Mouse (Mus musculus) frontal cortex, postnatal 10 days (tissue): Measurements from ENCODE around the gene Rasef.
"Not testable (repeated sequence)": the region's sequence is repeated elsewhere in the genome, so short reads cannot be mapped to it uniquely, and the experiment has no call there.

Experiments
- DNase-seq, 2 experiments: peaks; one replicate each; pipeline ENCODE4 v3.0.0; 2022; ENCODE audit warnings: low spot score in 2 of 2, mixed read lengths in 1 of 2

Rasef gene

DNA sequence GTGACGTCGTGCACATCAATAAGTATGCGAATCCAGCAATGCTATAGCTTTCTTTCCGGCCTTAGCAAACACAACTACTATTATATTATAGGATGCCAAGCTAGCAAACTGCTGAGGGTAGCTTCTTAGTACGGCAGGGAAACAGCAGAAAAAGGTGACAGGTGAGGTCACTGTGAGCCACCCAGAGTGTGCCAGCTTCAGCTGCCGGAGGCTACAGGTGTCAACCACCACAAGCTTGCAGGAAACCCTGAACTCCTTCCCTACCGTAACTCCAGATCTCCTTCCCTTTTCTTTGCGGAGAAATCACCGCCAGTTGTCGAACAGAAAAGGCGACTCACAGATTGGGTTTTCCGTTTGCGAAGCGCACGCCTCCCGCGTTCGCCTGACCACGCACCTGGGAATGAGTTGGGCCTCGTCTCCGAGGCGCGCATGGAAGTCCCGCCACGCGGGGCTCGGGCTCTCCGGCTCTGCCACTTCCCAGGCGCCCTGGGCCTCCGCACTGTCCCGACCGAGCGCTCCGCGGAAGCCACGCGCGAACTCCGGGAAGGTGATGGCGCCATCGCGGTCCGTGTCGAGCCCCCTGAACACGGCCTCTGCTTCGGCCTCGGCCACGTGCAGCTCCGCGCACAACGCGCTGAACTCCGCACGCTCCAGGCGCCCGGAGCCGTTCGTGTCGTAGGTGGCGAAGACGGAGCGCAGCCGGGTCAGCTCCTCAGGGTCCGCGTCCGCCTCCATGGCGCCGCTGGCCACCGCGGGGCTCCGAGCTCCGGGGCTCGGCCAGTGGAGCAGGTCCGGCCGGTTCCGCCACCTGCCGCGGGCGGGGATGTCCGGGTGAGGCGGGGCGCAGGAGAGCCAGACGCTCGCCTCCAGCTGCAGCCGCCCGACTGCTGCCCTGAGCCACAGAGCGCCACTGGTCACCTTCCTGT, at the start of gene Rasef:
TSS of gene Rasef (minus strand) at position 735 of the 926 bp plus-strand sequence.
- peak in 1 of 2 experiments; percentile 10 for DNase-seq

DNA sequence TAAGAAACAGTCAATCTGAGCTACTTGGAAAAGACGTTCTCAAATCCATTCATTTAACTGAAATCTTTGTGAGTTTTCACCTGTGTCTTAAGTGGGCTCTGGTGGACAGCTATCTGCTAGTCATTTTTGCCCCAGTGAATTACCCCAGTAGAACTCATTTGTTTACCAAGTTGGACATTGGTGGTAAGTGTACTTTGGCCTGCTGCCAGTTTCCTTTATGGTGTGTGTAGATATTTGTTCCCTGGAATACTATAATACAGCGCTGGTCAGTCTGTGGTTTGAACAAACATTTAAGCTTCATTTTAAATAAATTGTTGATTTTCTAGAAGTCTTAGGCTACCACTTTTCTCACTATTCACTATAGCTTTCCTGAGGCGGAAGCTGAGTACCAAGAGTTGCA, 35.8 kb upstream of the Rasef start:
- DNase-seq = no peak

DNA sequence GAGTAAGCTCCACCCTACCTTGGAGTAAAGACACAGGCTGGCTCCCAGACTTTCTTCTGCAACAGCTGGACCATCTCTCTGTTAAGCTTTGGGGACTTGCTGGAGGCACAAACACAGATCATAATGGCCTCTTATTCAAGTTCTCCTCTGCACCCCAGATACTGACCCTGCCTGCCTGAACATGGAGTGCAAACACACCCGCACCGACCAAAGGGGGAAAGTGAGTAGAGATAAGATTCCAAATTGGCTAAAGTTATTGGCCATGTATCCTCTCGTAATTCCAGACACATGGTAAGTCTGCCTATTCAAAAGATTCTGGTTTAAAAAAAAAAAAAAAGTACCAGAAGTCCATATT, 369 bp upstream of the Rasef start:
- no peak for DNase-seq

DNA sequence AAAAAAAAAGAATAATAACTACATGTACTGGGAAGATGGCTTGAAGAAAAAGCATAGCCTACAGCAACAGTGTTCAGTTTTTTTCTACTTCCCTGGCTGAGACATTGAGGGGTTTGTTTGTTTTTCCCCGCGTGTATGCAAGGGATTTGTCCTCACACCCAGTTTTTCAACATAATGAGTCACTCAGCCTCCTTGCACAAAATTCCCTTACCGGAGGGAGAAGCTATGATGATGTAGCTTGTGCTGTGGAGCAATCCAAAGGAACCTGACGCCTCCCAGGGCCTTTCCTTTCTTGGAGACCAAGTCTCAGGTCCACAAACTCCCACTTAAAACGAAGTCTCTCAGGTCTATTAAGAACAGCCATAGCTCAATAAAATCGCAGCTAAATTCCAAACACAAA, 1.3 kb downstream of the Rasef start:
- DNase-seq = no peak

DNA sequence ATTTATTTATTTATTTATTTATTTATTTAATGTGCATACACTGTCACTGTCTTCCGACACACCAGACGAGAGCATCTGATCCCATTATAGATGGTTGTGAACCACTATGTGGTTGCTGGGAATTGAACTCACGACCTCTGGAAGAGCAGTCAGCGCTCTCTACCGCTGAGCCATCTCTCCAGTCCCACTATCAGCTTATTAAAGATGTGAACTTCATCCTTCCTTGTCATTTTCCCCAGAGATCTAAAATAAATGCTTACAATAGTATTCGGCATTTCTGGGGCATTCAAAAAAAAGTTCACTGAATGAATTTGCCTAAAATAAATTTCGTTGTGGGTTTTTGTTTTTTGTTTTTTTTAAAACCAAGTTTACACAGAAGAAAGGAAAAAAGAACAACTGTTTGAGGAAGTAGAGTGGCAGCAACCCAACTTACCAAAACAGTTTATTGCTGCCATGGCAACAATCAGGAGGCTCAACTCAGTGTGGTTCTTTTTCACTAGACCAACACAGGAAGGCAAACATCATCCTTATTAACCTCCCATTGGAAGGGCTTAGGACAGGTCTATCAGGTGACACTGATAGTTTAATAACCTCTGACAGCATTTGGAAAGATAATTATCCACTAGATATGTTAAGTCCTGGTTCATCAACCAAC, 2.6 kb downstream of the Rasef start:
- DNase-seq = no peak

DNA sequence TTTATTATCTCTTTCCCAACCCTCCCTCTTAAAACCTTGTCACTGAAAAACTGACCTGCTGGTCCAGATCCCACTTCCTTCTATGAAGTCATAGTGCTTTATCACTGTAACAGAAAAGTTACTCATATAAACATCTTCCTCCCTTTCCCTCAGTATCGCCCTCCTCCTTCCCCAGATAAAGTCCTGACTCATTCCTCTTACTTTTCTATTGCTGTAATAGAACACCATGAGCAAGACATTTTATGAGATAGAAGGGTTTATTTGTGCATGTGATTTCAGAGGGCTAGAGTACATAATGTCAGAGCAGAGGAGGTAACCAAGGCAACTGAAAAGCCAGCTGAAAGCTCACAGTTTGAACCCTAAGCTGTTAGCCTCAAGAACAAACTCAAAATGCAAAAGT, 6.6 kb downstream of the Rasef start:
- no peak for DNase-seq

DNA sequence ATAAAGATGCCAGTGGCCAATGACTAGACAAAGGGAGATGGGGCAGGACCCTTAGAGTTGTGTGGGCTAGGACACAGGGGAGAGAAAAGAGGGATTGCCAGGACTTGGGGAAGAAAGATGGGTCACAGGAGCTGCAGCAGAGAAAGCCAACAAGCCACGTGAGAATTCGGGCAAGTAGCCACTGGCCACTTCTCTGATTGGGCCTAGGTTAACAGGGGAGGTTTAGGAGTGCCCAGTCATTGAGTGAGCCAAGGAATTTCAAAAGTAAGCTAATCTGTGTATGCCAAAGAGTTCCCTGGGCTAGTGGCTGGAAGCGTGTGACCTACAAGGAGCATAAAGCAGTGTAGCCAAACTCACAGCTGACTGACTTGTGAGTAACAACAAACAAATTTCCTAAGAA, 9.7 kb downstream of the Rasef start:
- no peak for DNase-seq

DNA sequence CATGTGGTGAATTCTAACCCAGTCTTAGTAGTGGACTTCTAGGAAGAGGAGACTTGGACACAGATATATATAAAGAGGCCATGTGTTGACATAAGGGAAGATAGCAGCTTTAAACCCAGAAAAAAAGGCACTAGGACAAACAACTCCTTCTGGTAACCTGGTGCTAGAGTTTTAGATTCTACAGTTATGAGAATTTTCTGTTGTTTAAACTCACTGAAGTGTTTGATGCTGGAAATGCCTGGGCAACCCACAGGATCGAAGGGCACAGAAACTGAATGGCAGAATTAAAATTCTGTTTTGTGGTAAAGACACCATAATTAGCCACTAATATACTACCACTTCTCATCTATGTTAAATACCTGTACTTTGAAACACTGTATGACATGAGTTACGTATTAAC, 15.5 kb downstream of the Rasef start:
- no peak for DNase-seq

DNA sequence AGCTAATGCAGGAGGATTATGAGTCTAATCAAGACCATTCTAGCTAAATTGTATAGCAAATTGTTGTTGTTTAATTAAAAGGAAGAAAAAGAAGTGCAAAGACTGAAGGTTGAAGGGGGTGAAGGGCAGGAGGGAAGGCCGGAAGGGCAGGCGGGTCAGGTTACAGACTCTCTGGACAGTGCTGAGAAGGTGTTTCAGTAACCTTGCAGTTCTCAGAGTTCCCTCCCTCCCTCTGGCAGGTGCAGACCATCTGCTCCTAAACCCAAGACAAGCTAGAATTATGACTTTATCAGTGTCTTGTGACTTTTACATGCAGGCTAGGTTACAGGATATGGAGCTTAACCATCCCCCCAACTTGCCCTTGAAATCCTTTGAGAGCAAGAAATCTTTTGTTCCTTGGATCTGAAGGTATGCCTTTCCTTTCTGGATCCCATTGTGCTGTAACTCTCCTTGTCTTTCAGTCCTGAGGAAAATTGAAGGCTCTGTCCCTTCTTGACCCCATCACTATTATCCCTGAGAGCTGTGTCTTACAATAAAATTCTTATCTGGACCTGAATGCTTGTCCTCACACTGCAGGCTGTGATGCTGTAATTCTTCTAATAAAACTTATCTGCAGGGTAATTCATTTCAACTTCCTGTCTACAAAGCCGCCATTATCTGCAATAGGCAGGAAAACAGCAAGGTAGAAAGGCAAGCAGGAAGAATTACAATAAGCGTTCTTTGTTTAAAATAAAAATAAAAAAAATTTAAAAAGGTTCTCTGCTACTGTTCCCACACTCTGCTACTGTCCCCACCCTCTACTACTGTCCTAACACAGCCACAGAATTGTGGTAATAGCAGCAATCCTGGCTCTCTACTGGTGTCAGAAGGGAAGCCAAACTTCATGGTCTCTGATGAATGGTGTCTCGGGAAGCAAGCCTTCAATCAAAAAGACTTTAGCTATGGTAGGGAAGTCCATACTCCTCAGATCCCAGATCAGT, 16.7 kb downstream of the Rasef start:
- DNase-seq = no peak

DNA sequence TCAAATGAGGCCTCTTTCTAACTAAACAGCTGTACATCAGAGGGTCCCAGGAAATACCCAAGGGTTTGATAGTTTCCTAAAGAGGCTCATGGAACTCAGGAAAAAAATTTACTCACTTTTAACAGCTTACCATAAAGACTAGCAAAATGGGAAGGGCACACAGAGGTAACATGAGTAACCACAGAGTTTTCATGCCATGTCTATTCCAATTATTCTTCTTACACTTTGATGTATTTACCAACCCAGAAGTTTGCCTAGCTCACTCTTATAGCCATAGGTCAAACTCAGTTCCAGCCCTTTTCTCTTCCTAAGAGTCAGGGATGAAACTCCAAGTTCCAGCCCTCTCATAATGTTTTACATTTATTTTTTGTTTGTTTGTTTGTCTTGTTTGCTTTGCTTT, 18.8 kb downstream of the Rasef start:
- DNase-seq = no peak

DNA sequence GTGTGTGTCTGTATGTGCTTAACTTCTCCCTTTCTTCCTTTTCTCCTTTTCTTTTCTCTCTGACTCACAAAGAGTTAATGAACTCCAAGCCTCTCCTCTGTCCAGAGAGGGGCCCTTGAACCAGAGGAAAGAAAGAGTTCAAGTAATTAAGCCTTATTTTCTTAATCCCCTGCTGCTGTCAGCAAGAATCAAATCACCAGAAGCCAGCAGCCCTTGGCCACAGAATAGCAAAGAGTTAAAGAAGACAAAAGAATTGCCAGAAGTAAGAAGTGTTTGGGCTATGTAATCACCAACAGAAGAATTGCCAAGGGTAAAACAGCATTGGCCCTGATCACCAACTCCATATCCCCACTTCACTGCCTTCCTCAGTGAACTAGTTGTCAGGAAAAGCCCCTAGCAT, 20.2 kb downstream of the Rasef start:
- DNase-seq = no peak

DNA sequence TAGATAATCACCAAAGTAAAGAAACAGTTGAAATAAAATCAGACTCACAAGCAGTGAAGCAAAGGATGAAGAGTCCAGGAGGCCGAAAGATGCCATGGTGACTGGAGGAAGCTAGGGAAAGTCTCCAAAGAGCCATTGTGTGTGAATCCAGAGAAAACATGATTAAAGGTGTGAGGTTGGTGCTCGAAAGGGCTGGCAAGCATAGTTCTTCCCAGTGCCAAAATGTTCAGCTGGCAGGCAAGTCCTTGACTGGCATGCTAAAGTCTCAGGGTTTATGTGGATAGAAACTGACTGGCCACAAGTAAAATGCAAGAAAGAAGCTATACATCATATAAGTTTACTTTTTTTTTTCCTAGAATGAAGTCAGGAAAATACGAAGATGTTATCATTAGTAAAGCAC, 22.6 kb downstream of the Rasef start:
- DNase-seq = no peak

DNA sequence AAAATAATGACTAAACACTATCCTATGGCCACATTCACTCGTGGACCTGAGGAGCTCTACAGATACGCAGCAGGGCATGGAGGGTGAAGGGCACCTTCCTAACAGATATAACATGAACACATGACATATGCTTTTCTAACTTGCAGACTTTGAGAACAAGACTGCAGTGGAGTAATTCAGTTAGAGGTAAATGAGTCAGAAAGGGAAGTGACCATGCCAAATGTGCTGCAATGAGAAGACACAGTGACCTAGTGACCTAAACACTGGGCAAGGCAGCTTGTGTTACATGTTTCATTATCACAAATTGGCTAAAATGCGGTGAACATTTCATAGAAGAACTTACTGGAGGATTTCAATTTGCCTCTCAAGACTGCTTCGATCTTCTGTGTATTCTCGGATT, 42.6 kb downstream of the Rasef start:
- no peak for DNase-seq

DNA sequence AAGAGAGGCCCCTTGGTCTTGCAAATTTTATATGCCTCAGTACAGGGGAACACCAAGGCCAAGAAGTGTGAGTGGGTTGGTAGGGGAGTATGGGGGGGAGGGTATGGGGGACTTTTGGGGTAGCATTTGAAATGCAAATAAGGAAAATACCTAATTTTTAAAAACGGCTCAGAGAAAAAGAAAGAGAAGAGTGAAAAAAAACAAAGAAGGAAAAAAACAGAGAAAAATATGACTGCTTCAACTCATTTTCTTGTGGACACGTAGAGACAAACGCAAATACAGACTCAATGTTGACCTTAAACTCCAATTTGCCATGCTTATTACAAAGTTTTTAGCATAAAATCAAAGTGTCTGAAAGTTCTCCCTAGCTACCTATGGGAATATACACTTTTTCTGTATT, 51.4 kb downstream of the Rasef start:
- DNase-seq = no peak

DNA sequence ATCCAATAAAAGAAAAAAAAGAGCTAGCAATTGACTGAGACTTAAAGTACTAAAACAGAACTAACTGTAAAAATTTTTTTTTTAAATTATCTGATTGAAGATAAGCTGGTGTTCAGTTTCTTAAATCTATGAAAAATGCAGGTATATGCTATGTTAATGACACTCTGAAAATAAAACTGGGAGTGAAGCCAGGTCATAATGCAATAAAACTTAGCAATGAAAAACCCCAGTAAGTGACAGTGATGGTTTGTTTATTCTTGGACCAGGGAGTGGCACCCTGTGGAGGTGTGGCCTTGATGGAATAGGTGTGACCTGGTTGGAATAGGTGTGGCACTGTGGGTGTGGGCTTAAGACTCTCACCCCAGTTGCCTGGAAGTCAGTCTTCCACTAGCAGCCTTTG, 71.0 kb downstream of the Rasef start:
- no peak for DNase-seq

DNA sequence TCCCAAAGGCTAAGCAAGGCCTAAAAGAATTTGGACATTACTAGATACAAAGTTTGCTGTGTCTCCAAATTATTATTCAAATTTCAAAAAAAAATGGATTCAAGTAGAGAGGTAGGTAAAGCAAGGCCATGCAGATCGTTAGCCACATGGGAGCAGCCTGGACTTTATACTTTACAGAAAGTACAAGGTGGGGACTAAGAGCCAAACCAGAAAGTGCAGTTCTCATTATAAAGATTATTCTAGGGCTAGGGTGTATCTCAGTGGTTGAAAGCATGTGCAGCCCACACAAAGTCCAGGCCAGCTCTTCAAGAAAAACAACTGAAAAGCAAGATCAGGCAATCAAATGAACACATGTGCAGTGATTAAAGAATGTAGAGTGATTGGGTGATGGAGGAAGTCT, 72.0 kb downstream of the Rasef start:
- DNase-seq = no peak

DNA sequence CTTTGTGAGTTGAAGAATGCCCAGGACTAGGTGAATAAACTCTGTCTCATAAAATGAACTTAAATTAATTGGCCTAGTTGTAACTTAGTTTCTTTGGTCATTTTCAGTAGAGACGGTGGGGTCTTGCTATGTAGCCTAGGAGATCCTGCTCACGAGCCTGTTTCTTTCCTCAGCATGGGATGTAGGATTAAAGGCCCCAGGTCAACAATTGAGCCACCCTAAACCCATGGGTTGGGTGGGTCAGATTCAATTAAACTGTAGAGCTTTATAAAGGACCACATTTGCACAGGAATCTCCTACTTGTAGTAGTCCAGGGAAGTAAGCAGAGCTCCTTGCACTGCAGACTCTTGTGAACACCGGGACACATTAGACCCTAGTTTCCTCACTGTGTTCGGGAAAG, 107.6 kb downstream of the Rasef start, which contains the start of gene Gm428:
TSS of gene Gm428 (plus strand) at position 301 of the 400 bp plus-strand sequence.
- DNase-seq = not testable (repeated sequence)

DNA sequence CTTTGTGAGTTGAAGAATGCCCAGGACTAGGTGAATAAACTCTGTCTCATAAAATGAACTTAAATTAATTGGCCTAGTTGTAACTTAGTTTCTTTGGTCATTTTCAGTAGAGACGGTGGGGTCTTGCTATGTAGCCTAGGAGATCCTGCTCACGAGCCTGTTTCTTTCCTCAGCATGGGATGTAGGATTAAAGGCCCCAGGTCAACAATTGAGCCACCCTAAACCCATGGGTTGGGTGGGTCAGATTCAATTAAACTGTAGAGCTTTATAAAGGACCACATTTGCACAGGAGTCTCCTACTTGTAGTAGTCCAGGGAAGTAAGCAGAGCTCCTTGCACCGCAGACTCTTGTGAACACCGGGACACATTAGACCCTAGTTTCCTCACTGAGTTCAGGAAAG, 122.7 kb downstream of the Rasef start, which contains the start of gene Gm11239:
TSS of gene Gm11239 (plus strand) at position 301 of the 400 bp plus-strand sequence.
- DNase-seq = not testable (repeated sequence)
